Mouse (Mus musculus): ENCODE data around the gene Cmtm5.

DNA sequence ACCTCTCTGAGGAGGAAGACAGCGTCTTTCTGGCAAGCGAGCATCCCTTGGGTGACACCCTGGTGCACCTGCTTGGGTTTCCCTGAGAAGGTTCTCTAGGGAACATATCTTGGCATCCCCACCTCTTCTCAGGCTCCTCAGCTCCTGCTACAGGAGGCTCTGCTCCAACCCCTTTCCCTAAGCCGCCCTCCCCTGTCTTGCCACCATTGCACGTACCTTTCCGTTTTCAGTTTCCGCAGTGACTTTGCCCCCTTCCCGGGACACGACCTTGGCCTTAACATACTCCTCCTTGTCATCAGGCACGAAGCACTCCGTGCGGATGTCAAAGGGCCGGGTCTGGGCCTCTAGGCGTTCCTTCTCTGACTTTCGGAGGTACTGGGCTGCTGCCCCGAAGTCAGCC is 29.0 kb downstream of the Cmtm5 start:
- TF ChIP-seq CTCF (IDR thresholded peaks at IDR 0.05; ENCODE audit: low read depth) (no peak), EP300 (IDR thresholded peaks at IDR 0.05; ENCODE audit: low read depth) (0 out of 2 replicates have a peak, but pooled peaks have one; percentile 14)
